Mouse (Mus musculus) lung, adult 2 months (tissue): ENCODE measurements around the gene Nav2. TPM values are rescaled to one million over a fixed set of nuclear protein-coding genes. Genes with fewer than 3 reads are reported as not detected.

Source experiments
- DNase-seq: peaks from one replicate; pipeline ENCODE4 v3.0.0; 2022
- H3K4me1 ChIP-seq: fragments of 200-500 bp; 2 replicates; pipeline ENCODE4 v1.6.1; 2011; ENCODE audit warnings: low read length; ENCODE audit not compliant: control insufficient read depth, insufficient read depth
- H3K4me3 ChIP-seq: fragments of 200-500 bp; replicated peaks from 2 replicates; pipeline ENCODE3; 2011; ENCODE audit warnings: low read depth, mild to moderate bottlenecking, control low read depth, low read length; ENCODE audit errors: extremely low read depth
- CTCF ChIP-seq: fragments of 200-500 bp; IDR thresholded peaks from 2 replicates; pipeline ENCODE4 v1.5.1; 2011; ENCODE audit warnings: mild to moderate bottlenecking, low read length, control low read depth; ENCODE audit not compliant: insufficient read depth
- POLR2A ChIP-seq: fragments of 200-500 bp; IDR thresholded peaks from 2 replicates; pipeline ENCODE4 v1.6.1; 2011; ENCODE audit warnings: low read depth, mild to moderate bottlenecking, control low read depth, low read length, borderline replicate concordance; ENCODE audit errors: extremely low read depth
- WGBS: fragments of 180-500 bp; shearing (Covaris S2); methylation state at CpG from one replicate; pipeline ENCODE4 v1.1.7; 2018; 5-methylcytosine and 5-hydroxymethylcytosine counted together
- polyA plus RNA-seq: library from polyadenylated mRNA; depleted of rRNA; stranded (reverse); fragments of >200 nt; gene quantifications from 2 replicates; pipeline ENCODE4 v1.2.3, GENCODE M21; 2012

Gene Nav2
- polyA plus RNA-seq, 1 experiment, result 33.9 TPM

DNA sequence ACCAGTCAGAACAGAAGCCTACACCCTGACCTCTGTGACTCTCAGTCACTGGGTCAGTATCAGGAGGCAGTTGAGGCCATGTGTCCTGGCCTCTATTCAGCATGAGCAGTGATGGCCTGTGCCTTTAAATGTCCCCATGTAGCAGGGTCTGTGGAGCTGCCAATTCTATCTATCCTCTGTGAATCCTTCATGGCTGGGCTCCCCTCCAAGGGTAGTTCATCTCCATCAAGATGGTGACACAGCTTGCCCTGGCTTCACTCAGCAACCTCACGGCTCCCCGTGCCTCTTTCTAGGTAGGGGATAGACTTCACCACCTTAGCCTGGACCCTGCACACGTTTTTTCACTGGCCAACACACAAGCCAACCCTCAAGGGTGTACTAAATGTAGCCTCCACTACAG is 689.3 kb downstream of the Nav2 start:
- H3K4me1 ChIP-seq, result no peaks in the 10 kb centered on the region
- no peak for DNase-seq
- 73% methylated on average over 3 of the region's 3 CpGs for WGBS
- TF ChIP-seq POLR2A (no peak), CTCF (no peak)
- H3K4me3 ChIP-seq, result no peak overlapping the region

DNA sequence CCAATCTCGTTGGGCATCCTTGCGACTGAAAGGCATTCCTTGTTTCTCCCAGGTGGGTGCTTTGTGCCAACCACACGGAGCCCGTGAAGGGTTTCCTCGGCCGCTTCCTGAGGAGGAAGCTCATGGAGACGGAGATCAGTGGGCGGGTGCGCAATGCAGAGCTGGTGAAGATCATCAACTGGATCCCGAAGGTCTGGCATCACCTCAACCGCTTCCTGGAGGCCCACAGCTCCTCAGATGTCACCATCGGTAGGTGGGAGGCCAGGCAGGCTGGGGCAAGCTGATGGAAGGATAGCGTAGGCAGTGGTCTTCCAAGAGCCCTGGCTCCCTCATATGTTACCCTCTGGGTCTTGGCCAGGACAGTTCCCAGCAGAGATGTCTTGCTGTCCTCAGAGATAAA is 689.7 kb downstream of the Nav2 start:
- TF ChIP-seq POLR2A (no peak), CTCF (no peak)
- 89% methylated on average over 13 of the region's 13 CpGs for WGBS
- H3K4me3 ChIP-seq, result no peak overlapping the region
- DNase-seq, result no peak
- no peaks in the 10 kb centered on the region for H3K4me1 ChIP-seq

DNA sequence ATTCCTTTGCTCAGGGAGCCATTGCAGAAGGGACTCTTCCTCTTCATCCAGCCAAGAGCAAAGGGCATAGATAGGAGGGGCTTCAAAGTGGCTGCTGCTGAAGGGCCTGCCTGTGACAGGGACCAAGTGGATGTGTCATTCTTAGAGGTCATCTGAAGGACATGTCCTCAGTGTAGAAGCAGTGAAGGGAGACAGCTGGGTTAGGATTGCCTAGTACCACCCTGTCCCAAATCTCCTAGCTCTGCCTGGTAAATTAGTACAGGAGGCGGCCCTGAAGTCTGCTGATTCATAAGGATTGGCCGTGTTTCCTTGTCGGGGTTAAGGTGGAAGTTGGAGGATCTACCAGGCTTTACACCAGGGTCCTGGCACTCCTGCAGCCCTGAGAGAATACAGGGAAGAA is 691.4 kb downstream of the Nav2 start:
- 92% methylated on average over 3 of the region's 3 CpGs for WGBS
- Histone ChIP-seq H3K4me3 (no peak overlapping the region), H3K4me1 (no peaks in the 10 kb centered on the region)
- no peak for TF ChIP-seq CTCF
- TF ChIP-seq POLR2A, result no peak
- no peak for DNase-seq

DNA sequence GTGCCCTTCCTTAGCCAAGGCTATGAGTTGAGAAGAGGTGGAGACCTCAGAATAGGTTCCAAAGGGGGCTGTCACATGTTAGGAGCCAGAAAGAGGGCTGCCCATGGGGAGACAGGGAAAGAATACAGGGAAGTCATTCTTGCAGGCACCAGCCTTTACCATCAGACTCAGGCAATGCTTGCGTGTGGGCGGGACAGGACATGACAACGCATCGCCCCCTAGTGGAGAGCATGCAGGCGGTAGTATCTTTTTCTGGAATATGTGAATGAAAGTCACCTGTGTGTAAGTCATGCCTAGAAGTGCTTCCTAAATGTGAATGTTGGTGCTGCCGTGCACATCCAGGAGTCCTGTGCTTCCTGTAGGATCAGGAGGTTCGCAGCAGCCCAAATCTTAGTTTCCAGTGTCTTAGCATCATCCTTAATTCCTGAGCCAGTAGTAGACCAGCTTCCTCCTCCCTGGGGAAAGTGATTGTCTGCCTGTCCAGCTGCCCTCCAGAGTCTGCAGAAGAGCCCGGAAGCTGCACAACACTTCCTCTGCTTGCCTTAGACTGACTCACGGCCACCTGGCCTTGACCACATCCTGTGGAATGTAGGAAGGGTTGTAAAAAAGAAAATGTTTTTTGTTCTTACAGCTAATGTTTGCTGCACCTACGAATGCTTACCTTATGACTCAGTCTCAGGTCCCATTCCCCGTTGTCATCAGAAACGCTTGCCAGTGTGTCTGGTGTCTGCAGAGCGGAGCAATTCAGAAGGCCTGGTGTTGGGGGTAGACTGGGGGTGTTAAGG is 692.9 kb downstream of the Nav2 start:
- DNase-seq, result peak; percentile 46
- 22% methylated on average over 13 of the region's 13 CpGs for WGBS
- Histone ChIP-seq H3K4me1 (no peaks in the 10 kb centered on the region), H3K4me3 (no peak overlapping the region)
- TF ChIP-seq CTCF (peak; percentile 84), POLR2A (no peak)

DNA sequence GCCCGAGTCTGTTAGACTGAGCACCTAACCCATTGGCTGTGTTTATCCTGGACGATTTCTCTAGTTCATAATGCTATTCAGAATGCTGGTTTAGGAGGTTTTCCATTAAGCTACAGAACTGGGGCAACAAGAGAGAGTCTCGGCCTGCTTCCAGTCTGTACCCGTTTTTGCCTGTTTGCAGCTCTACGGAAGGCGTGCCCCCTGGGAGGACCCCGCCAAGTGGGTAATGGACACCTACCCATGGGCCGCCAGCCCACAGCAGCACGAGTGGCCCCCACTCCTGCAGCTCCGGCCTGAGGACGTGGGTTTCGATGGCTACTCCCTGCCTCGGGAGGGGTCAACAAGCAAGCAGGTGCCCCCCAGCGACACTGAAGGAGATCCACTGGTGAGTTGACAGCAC is 695.7 kb downstream of the Nav2 start:
- TF ChIP-seq POLR2A (no peak), CTCF (no peak)
- no peak for DNase-seq
- Histone ChIP-seq H3K4me1 (no peaks in the 10 kb centered on the region), H3K4me3 (no peak overlapping the region)
- 93% methylated on average over 14 of the region's 14 CpGs for WGBS

DNA sequence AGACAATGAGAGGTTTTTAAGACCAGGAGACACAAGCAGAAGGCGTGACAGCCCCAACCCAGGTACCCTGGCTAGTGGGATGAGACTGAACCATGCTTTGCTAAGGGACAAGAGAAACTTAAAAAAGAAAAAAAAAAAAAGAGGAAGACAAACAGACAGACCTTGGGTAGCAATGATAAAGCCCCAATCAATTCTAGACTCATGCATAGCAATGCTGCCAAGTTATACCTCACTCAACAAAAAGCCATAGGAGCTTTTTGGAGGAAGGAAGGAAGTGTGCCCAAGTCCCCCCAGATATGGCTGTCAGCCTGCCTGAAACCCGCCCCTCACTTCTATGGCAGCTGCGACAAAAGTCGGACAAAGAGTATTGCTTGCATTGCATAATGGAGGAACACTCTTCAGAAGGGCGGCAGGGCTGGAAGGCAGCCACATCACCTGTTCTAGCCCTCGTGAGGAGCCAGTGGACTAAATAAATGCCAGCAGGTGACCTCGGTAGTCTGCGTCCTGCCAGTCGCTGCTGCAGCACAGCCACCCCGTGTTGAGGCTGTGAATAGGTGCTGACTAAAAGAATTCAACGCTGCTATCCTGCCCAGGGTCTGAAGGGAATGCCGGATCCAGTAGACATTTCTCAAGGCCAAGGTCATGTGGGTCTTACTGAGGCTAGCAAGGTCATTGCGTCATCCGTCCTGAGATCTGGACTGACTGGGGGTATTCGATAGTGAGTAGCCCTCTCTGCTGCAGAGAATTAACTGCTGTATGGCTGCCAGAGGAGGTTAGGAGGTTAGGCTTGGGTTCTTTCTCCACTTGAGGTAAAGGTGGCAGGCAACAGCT is 696.7 kb downstream of the Nav2 start:
- TF ChIP-seq POLR2A, result no peak
- no peak for TF ChIP-seq CTCF
- DNase-seq, result peak; percentile 58
- 72% methylated on average over 15 of the region's 15 CpGs for WGBS

DNA sequence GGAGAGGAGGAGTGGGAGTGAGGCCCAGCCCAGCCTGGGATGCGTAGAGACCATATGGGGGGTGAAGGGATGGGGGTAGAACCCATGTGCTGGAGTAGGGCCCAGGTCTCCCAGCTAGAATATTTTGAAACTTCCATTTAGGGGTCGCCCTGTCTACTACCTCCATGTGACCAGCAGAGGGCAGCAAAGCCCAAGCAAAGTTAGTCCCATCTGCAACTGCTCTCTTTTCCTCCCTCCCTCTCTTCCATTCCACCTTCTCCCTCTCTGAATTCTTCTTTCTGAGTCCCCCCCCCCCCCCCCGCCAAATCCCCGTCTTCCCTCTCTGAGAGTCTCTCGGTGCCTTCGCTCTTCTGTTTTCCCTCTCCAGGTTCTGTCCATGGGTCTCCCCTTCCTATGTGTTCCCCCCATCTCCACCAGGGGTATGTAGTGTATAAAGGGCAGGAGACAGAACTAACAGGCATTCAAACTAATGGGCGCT is 707.8 kb downstream of the Nav2 start:
- Histone ChIP-seq H3K4me3 (no peak overlapping the region), H3K4me1 (no peaks in the 10 kb centered on the region)
- WGBS, result 9% methylated on average over 7 of the region's 7 CpGs
- TF ChIP-seq CTCF, result peak; percentile 93
- no peak for TF ChIP-seq POLR2A
- DNase-seq, result peak; percentile 45

More for the DNA sequence above, 696.7 kb downstream of the Nav2 start:
- no peak overlapping the region for H3K4me3 ChIP-seq
- no peaks in the 10 kb centered on the region for H3K4me1 ChIP-seq

DNA sequence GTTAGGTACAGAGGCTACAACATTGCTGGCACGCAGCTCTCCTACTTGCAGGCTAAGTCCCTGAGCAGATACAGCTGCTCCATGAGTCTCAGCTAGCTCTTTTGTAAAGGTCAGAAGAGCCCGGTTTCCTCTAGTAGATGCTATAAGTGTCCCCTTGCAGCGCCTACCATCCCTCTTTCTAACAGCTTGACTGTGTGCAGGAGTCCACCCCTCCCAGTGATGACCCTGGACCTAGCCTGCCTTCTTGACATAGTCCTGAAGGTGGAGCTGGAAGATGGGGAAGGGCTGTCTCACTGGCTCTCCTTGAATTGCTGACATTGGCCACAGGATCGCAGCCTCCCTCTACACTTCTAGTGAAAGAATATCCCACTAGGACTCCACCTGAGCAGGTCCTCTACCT is 708.6 kb downstream of the Nav2 start:
- no peak for TF ChIP-seq CTCF
- TF ChIP-seq POLR2A, result no peak
- WGBS, result 81% methylated on average over 4 of the region's 4 CpGs
- no peaks in the 10 kb centered on the region for H3K4me1 ChIP-seq
- H3K4me3 ChIP-seq, result no peak overlapping the region
- DNase-seq, result no peak

DNA sequence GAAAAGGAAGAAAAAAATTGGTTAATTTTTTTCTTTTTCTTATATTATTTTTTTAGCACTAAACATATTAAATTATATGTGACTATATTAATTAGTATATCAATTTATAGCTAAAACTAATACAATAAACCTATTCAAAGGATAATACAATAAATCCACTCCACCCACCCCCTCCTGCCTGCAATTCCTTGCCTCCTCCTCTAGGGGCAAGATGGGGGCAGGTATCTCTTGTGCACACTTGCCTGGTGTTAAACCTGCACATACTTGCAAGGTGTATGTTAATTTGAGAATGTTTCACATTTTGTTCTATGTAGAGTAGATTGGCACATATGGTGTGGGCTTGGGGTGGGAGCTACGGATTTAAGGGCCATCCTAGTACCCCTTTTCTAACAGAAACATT is 711.6 kb downstream of the Nav2 start:
- H3K4me1 ChIP-seq, result no peaks in the 10 kb centered on the region
- H3K4me3 ChIP-seq, result no peak overlapping the region
- no peak for TF ChIP-seq POLR2A
- no peak for TF ChIP-seq CTCF
- no peak for DNase-seq
- 65% methylated on average over 1 of the region's 1 CpGs for WGBS
